Mouse (Mus musculus): ENCODE results near the gene Ryr3.

The Ryr3 gene

GRCm38 (mm10) chr2:112676721-112677120, 540.2 kb downstream of the Ryr3 start:
- in situ Hi-C loops (cut with MboI, MseI): loop anchor here (25.0 kb wide), 1 partner anchor 1011 kb away; no protein-coding TSS in a partner anchor

- in situ Hi-C loops (cut with MboI, MseI): loop anchor here (25.0 kb wide), 1 partner anchor 1011 kb away; no protein-coding TSS in a partner anchor
Observed at GRCm38 (mm10) chr2:112676175-112676574, 540.7 kb downstream of the Ryr3 start.

- in situ Hi-C loops (cut with MboI, MseI): no loop called here
Observed at GRCm38 (mm10) chr2:112669461-112669860, 547.4 kb downstream of the Ryr3 start.

GRCm38 (mm10) chr2:112656131-112656530, 560.8 kb downstream of the Ryr3 start:
- in situ Hi-C loops (cut with MboI, MseI): no loop called here

GRCm38 (mm10) chr2:112653836-112654235, 563.1 kb downstream of the Ryr3 start:
- in situ Hi-C loops (cut with MboI, MseI): no loop called here

GRCm38 (mm10) chr2:112637206-112637605, 579.7 kb downstream of the Ryr3 start:
- in situ Hi-C loops (cut with MboI, MseI): no loop called here

GRCm38 (mm10) chr2:112632536-112632935, 584.4 kb downstream of the Ryr3 start:
- in situ Hi-C loops (cut with MboI, MseI): no loop called here

- in situ Hi-C loops (cut with MboI, MseI): no loop called here
Observed at GRCm38 (mm10) chr2:112630669-112631068, 586.2 kb downstream of the Ryr3 start.

GRCm38 (mm10) chr2:112625156-112625555, 591.7 kb downstream of the Ryr3 start:
- in situ Hi-C loops (cut with MboI, MseI): no loop called here

GRCm38 (mm10) chr2:112617206-112617605, 599.7 kb downstream of the Ryr3 start:
- in situ Hi-C loops (cut with MboI, MseI): no loop called here

- in situ Hi-C loops (cut with MboI, MseI): no loop called here
Observed at GRCm38 (mm10) chr2:112614375-112614774, 602.5 kb downstream of the Ryr3 start.

- in situ Hi-C loops (cut with MboI, MseI): no loop called here
Observed at GRCm38 (mm10) chr2:112612628-112613027, 604.3 kb downstream of the Ryr3 start.

- in situ Hi-C loops (cut with MboI, MseI): no loop called here
Observed at GRCm38 (mm10) chr2:112606536-112606935, 610.4 kb downstream of the Ryr3 start.

- in situ Hi-C loops (cut with MboI, MseI): no loop called here
Observed at GRCm38 (mm10) chr2:112602487-112602886, 614.4 kb downstream of the Ryr3 start.

GRCm38 (mm10) chr2:112600222-112600621, 616.7 kb downstream of the Ryr3 start:
- in situ Hi-C loops (cut with MboI, MseI): no loop called here

GRCm38 (mm10) chr2:112597064-112597463, 619.8 kb downstream of the Ryr3 start:
- in situ Hi-C loops (cut with MboI, MseI): no loop called here

GRCm38 (mm10) chr2:112596415-112596814, 620.5 kb downstream of the Ryr3 start:
- in situ Hi-C loops (cut with MboI, MseI): no loop called here

- in situ Hi-C loops (cut with MboI, MseI): no loop called here
Observed at GRCm38 (mm10) chr2:112595807-112596206, 621.1 kb downstream of the Ryr3 start.

GRCm38 (mm10) chr2:112593781-112594180, 623.1 kb downstream of the Ryr3 start:
- in situ Hi-C loops (cut with MboI, MseI): no loop called here

- in situ Hi-C loops (cut with MboI, MseI): no loop called here
Observed at GRCm38 (mm10) chr2:112593322-112593721, 623.6 kb downstream of the Ryr3 start.

- in situ Hi-C loops (cut with MboI, MseI): no loop called here
Observed at GRCm38 (mm10) chr2:112591451-112591871, 625.4 kb downstream of the Ryr3 start.

GRCm38 (mm10) chr2:112590985-112591384, 625.9 kb downstream of the Ryr3 start:
- in situ Hi-C loops (cut with MboI, MseI): no loop called here

All from T-helper 2 cell (primary cell).